Mouse (Mus musculus): ENCODE measurements around the gene Prdm2. TPM values are rescaled to one million over a fixed set of nuclear protein-coding genes. Genes with fewer than 3 reads are reported as not detected.
A peak's percentile ranks its signal among the peaks of the same experiment; 100 is the strongest.

Prdm2 gene
- polyA plus RNA-seq, 1 experiment: 26.5 TPM

DNA sequence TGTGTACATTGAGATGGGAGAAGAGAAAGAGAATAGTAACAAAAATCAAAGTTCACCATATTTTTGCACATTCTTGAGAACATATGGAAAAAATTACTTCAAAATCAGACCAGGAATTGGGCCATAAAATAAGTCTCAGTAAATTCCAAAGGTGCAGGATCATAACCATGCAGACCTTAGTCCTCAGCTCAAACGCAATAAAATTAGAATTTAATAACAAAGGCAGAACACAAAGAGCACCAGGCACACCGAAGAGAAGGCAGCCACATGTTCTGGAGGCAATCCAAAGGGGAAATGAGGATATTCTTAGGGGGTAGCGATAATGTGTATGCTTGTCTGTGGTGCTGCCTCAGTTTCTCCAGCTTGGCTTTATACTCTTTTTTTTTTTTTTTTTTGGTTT lies 18.3 kb upstream of the Prdm2 start:
- 85% methylated on average over 3 of the region's 3 CpGs for WGBS
- Histone ChIP-seq H3K27ac (ENCODE audit: control insufficient read depth, insufficient read depth, low read length) (no peak overlapping the region), H3K27me3 (ENCODE audit: control insufficient read depth, insufficient read depth, low read length) (no peaks in the 10 kb centered on the region), H3K4me3 (ENCODE audit: control insufficient read depth, insufficient read depth, low read length) (no peak overlapping the region), H3K36me3 (ENCODE audit: control insufficient read depth, insufficient read depth, low read length) (no peaks in the 10 kb centered on the region), H3K4me1 (replicated peaks; ENCODE audit: control insufficient read depth, insufficient read depth, low read length) (no peaks in the 10 kb centered on the region)
- TF ChIP-seq CTCF (IDR thresholded peaks at IDR 0.05; ENCODE audit: borderline replicate concordance, control insufficient read depth, extremely low read depth, insufficient read depth, low read length, poor library complexity) (no peak), POLR2A (IDR thresholded peaks at IDR 0.05; ENCODE audit: control insufficient read depth, extremely low read depth, insufficient read depth, low read length, poor library complexity) (no peak)
- DNase-seq: no peak

GRCm38 (mm10) chr4:143227976-143228375 lies 15.2 kb upstream of the Prdm2 start:
- H3K27me3 ChIP-seq (ENCODE audit: control insufficient read depth, insufficient read depth, low read length): no peaks in the 10 kb centered on the region
- no peak overlapping the region for H3K27ac ChIP-seq (ENCODE audit: control insufficient read depth, insufficient read depth, low read length)
- H3K4me3 ChIP-seq (ENCODE audit: control insufficient read depth, insufficient read depth, low read length): no peak overlapping the region
- H3K36me3 ChIP-seq (ENCODE audit: control insufficient read depth, insufficient read depth, low read length): no peaks in the 10 kb centered on the region
- H3K4me1 ChIP-seq (replicated peaks; ENCODE audit: control insufficient read depth, insufficient read depth, low read length): no peaks in the 10 kb centered on the region
- TF ChIP-seq POLR2A (IDR thresholded peaks at IDR 0.05; ENCODE audit: control insufficient read depth, extremely low read depth, insufficient read depth, low read length, poor library complexity) (no peak), CTCF (IDR thresholded peaks at IDR 0.05; ENCODE audit: borderline replicate concordance, control insufficient read depth, extremely low read depth, insufficient read depth, low read length, poor library complexity) (no peak)
- 89% methylated on average over 5 of the region's 5 CpGs for WGBS
- no peak for DNase-seq

- 89% methylated on average over 9 of the region's 9 CpGs for whole genome bisulfite sequencing
- no peaks in the 10 kb centered on the region for H3K36me3 ChIP-seq (ENCODE audit: control insufficient read depth, insufficient read depth, low read length)
- H3K27me3 ChIP-seq (ENCODE audit: control insufficient read depth, insufficient read depth, low read length): no peaks in the 10 kb centered on the region
- H3K4me1 ChIP-seq (replicated peaks; ENCODE audit: control insufficient read depth, insufficient read depth, low read length): no peaks in the 10 kb centered on the region
- H3K4me3 ChIP-seq (ENCODE audit: control insufficient read depth, insufficient read depth, low read length): no peak overlapping the region
- no peak overlapping the region for H3K27ac ChIP-seq (ENCODE audit: control insufficient read depth, insufficient read depth, low read length)
- DNase-seq: no peak
- TF ChIP-seq POLR2A (IDR thresholded peaks at IDR 0.05; ENCODE audit: control insufficient read depth, extremely low read depth, insufficient read depth, low read length, poor library complexity) (no peak), CTCF (IDR thresholded peaks at IDR 0.05; ENCODE audit: borderline replicate concordance, control insufficient read depth, extremely low read depth, insufficient read depth, low read length, poor library complexity) (no peak)
Observed at GRCm38 (mm10) chr4:143225886-143226285, 13.1 kb upstream of the Prdm2 start.

- 4% methylated on average over 9 of the region's 9 CpGs for WGBS
- H3K4me3 ChIP-seq (ENCODE audit: control insufficient read depth, insufficient read depth, low read length): peak overlapping the region; percentile 28
- peak; percentile 45 for DNase-seq
- no peaks in the 10 kb centered on the region for H3K36me3 ChIP-seq (ENCODE audit: control insufficient read depth, insufficient read depth, low read length)
- H3K4me1 ChIP-seq (replicated peaks; ENCODE audit: control insufficient read depth, insufficient read depth, low read length): peaks cover 12% of the 10 kb centered on the region
- TF ChIP-seq POLR2A (IDR thresholded peaks at IDR 0.05; ENCODE audit: control insufficient read depth, extremely low read depth, insufficient read depth, low read length, poor library complexity) (no peak), CTCF (IDR thresholded peaks at IDR 0.05; ENCODE audit: borderline replicate concordance, control insufficient read depth, extremely low read depth, insufficient read depth, low read length, poor library complexity) (no peak)
- H3K27ac ChIP-seq (ENCODE audit: control insufficient read depth, insufficient read depth, low read length): peak overlapping the region; percentile 72; the same call in 1 of the 2 replicates
- no peaks in the 10 kb centered on the region for H3K27me3 ChIP-seq (ENCODE audit: control insufficient read depth, insufficient read depth, low read length)
Observed at GRCm38 (mm10) chr4:143219316-143219751, 6.5 kb upstream of the Prdm2 start.

DNA sequence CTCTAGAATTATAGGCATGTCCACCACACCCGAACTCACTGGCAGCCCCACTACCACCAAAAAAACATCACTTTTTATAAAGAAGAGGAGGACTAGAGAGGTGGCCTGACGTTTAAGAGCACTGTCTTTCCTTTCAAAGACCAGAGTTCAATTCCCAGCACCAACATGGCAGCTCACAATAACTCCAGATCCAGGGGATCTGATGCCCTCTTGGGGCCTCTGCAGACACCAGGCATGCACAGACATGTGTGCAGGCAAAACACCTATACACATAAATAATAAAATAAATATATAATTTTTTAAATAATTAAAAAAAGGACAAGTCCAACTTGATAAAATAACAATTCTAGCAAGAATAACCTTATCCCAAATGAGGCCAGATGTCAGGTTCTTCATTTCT lies 6.1 kb upstream of the Prdm2 start:
- DNase-seq: no peak
- Histone ChIP-seq H3K4me3 (ENCODE audit: control insufficient read depth, insufficient read depth, low read length) (no peak overlapping the region), H3K27me3 (ENCODE audit: control insufficient read depth, insufficient read depth, low read length) (no peaks in the 10 kb centered on the region), H3K27ac (ENCODE audit: control insufficient read depth, insufficient read depth, low read length) (peak overlapping the region; percentile 72; the same call in 1 of the 2 replicates), H3K4me1 (replicated peaks; ENCODE audit: control insufficient read depth, insufficient read depth, low read length) (peaks cover 12% of the 10 kb centered on the region), H3K36me3 (ENCODE audit: control insufficient read depth, insufficient read depth, low read length) (no peaks in the 10 kb centered on the region)
- TF ChIP-seq POLR2A (IDR thresholded peaks at IDR 0.05; ENCODE audit: control insufficient read depth, extremely low read depth, insufficient read depth, low read length, poor library complexity): no peak
- no peak for TF ChIP-seq CTCF (IDR thresholded peaks at IDR 0.05; ENCODE audit: borderline replicate concordance, control insufficient read depth, extremely low read depth, insufficient read depth, low read length, poor library complexity)
- 95% methylated on average over 2 of the region's 2 CpGs for WGBS

DNA sequence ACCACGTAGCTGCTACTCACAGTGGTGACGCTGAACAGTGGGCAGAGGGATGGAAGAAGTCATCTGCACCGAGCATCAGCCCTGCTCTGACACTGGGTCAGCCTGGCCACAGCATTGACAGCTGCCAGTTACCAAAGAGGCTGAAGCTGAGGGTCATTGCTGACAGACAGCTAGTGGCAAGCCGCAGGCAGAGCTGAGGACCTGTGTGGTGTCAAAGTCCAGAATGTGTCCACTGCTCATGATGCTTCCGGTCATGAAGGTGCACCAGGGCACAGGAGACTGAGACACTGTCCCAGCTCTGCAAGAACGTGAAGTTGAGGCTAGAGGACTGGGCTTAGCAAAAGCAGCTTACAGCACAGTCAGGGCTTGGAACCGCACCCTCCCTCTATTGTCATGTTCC lies 4.4 kb upstream of the Prdm2 start:
- peaks cover 18% of the 10 kb centered on the region for H3K4me1 ChIP-seq (replicated peaks; ENCODE audit: control insufficient read depth, insufficient read depth, low read length)
- TF ChIP-seq CTCF (IDR thresholded peaks at IDR 0.05; ENCODE audit: borderline replicate concordance, control insufficient read depth, extremely low read depth, insufficient read depth, low read length, poor library complexity) (no peak), POLR2A (IDR thresholded peaks at IDR 0.05; ENCODE audit: control insufficient read depth, extremely low read depth, insufficient read depth, low read length, poor library complexity) (no peak)
- H3K27ac ChIP-seq (ENCODE audit: control insufficient read depth, insufficient read depth, low read length): no peak overlapping the region
- no peak for DNase-seq
- no peaks in the 10 kb centered on the region for H3K27me3 ChIP-seq (ENCODE audit: control insufficient read depth, insufficient read depth, low read length)
- WGBS: 73% methylated on average over 7 of the region's 7 CpGs
- no peak overlapping the region for H3K4me3 ChIP-seq (ENCODE audit: control insufficient read depth, insufficient read depth, low read length)
- H3K36me3 ChIP-seq (ENCODE audit: control insufficient read depth, insufficient read depth, low read length): no peaks in the 10 kb centered on the region

- H3K27ac ChIP-seq (ENCODE audit: control insufficient read depth, insufficient read depth, low read length): no peak overlapping the region
- no peak overlapping the region for H3K4me3 ChIP-seq (ENCODE audit: control insufficient read depth, insufficient read depth, low read length)
- 26% methylated on average over 3 of the region's 3 CpGs for WGBS
- H3K4me1 ChIP-seq (replicated peaks; ENCODE audit: control insufficient read depth, insufficient read depth, low read length): peaks cover 17% of the 10 kb centered on the region
- no peak for DNase-seq
- no peaks in the 10 kb centered on the region for H3K27me3 ChIP-seq (ENCODE audit: control insufficient read depth, insufficient read depth, low read length)
- no peaks in the 10 kb centered on the region for H3K36me3 ChIP-seq (ENCODE audit: control insufficient read depth, insufficient read depth, low read length)
- no peak for TF ChIP-seq POLR2A (IDR thresholded peaks at IDR 0.05; ENCODE audit: control insufficient read depth, extremely low read depth, insufficient read depth, low read length, poor library complexity)
- no peak for TF ChIP-seq CTCF (IDR thresholded peaks at IDR 0.05; ENCODE audit: borderline replicate concordance, control insufficient read depth, extremely low read depth, insufficient read depth, low read length, poor library complexity)
Observed at GRCm38 (mm10) chr4:143214221-143214797, 1.5 kb upstream of the Prdm2 start.
